Mouse (Mus musculus) neural tube, embryonic 12.5 days (tissue): ENCODE data around the gene Adra2a. TPM values are rescaled to one million over a fixed set of nuclear protein-coding genes. Genes with fewer than 3 reads are reported as not detected.

Experiments used
- ATAC-seq: fragments of 200-750 bp; cut with Nextera tagmentation; 2 replicates; pipeline ENCODE4 v1.8.0; 2017; ENCODE audit warnings: low read depth, mild to moderate bottlenecking, moderate TSS enrichment, moderate library complexity; ENCODE audit not compliant: low FRiP score
- H3K27ac ChIP-seq: fragments of 300-500 bp; sonication (generic); 2 replicates; pipeline ENCODE4 v1.5.1; 2016
- H3K27me3 ChIP-seq: fragments of 300-500 bp; sonication (generic); replicated peaks from 2 replicates; pipeline ENCODE4 v1.6.1; 2016; ENCODE audit warnings: mild to moderate bottlenecking
- H3K36me3 ChIP-seq: fragments of 300-500 bp; sonication (generic); 2 replicates; pipeline ENCODE4 v1.6.1; 2016; ENCODE audit warnings: mild to moderate bottlenecking
- H3K4me1 ChIP-seq: fragments of 300-500 bp; sonication (generic); 2 replicates; pipeline ENCODE4 v1.6.1; 2016
- H3K4me2 ChIP-seq: fragments of 300-500 bp; sonication (generic); replicated peaks from 2 replicates; pipeline ENCODE4 v1.6.1; 2016; ENCODE audit warnings: mild to moderate bottlenecking
- H3K4me3 ChIP-seq: fragments of 300-500 bp; sonication (generic); 2 replicates; pipeline ENCODE4 v1.5.1; 2016
- H3K9ac ChIP-seq: fragments of 300-500 bp; sonication (generic); 2 replicates; pipeline ENCODE4 v1.6.1; 2016; ENCODE audit warnings: mild to moderate bottlenecking
- H3K9me3 ChIP-seq: fragments of 300-500 bp; sonication (generic); 2 replicates; pipeline ENCODE4 v1.6.1; 2016; ENCODE audit warnings: mild to moderate bottlenecking
- WGBS: fragments of 180-500 bp; shearing (Covaris S2); methylation state at CpG from one replicate; pipeline ENCODE4 v1.1.7; 2016; 5-methylcytosine and 5-hydroxymethylcytosine counted together
- polyA plus RNA-seq: library from polyadenylated mRNA; unstranded; fragments of >200 nt; fragmentation: Nextera tagmentation; extraction: Ambion mirVana; gene quantifications from 2 replicates; pipeline ENCODE4 v1.2.1, GENCODE M21; 2016

Gene Adra2a
- polyA plus RNA-seq, 1 experiment from 2014 or later: 3.6 TPM

- Histone ChIP-seq H3K9me3 (no peaks in the 10 kb centered on the region), H3K27me3 (no peaks in the 10 kb centered on the region), H3K9ac (no peak overlapping the region), H3K4me3 (no peak overlapping the region), H3K27ac (no peak overlapping the region), H3K36me3 (no peaks in the 10 kb centered on the region), H3K4me2 (no peak overlapping the region), H3K4me1 (no peaks in the 10 kb centered on the region)
- no peak for ATAC-seq
- 75% methylated on average over 10 of the region's 10 CpGs for WGBS
Observed at GRCm38 (mm10) chr19:54087319-54087718, 43.4 kb downstream of the Adra2a start.

GRCm38 (mm10) chr19:54093599-54093998 lies 49.6 kb downstream of the Adra2a start:
- Histone ChIP-seq H3K4me1 (peaks cover 6% of the 10 kb centered on the region; the same call in 1 of the 2 replicates), H3K4me3 (no peak overlapping the region), H3K36me3 (no peaks in the 10 kb centered on the region), H3K27me3 (no peaks in the 10 kb centered on the region), H3K9me3 (no peaks in the 10 kb centered on the region), H3K27ac (no peak overlapping the region), H3K9ac (no peak overlapping the region), H3K4me2 (no peak overlapping the region)
- no peak for ATAC-seq
- WGBS: 89% methylated on average over 3 of the region's 3 CpGs

- Histone ChIP-seq H3K4me2 (no peak overlapping the region), H3K9ac (no peak overlapping the region), H3K4me1 (peaks cover 10% of the 10 kb centered on the region; the same call in 1 of the 2 replicates), H3K27ac (no peak overlapping the region), H3K9me3 (no peaks in the 10 kb centered on the region), H3K4me3 (no peak overlapping the region), H3K36me3 (no peaks in the 10 kb centered on the region), H3K27me3 (no peaks in the 10 kb centered on the region)
- WGBS: 71% methylated on average over 5 of the region's 5 CpGs
- no peak for ATAC-seq
Observed at GRCm38 (mm10) chr19:54095716-54096115, 51.8 kb downstream of the Adra2a start.

- H3K9me3 ChIP-seq: no peaks in the 10 kb centered on the region
- H3K36me3 ChIP-seq: no peaks in the 10 kb centered on the region
- H3K4me3 ChIP-seq: no peak overlapping the region
- H3K27me3 ChIP-seq: no peaks in the 10 kb centered on the region
- 92% methylated on average over 3 of the region's 3 CpGs for WGBS
- ATAC-seq: no peak
- peaks cover 10% of the 10 kb centered on the region; the same call in 1 of the 2 replicates for H3K4me1 ChIP-seq
- no peak overlapping the region for H3K27ac ChIP-seq
- H3K4me2 ChIP-seq: no peak overlapping the region
- H3K9ac ChIP-seq: no peak overlapping the region
Observed at GRCm38 (mm10) chr19:54098367-54098766, 54.4 kb downstream of the Adra2a start.

Other genes starting within 250 kb of the Adra2a start
- 84.0 and 86.4 TPM in 2 replicates for gene Pdcd4, start 151.9 kb upstream of the Adra2a start, polyA plus RNA-seq
- 64.9 and 72.0 TPM in 2 replicates for gene Shoc2, start 99.8 kb upstream of the Adra2a start, polyA plus RNA-seq
- 120 and 121 TPM in 2 replicates for gene Bbip1, start 99.5 kb upstream of the Adra2a start, polyA plus RNA-seq